Mouse (Mus musculus) olfactory bulb, adult 2 months (tissue): Measurements from ENCODE around the gene Cops8.

Source experiments
- CTCF ChIP-seq: fragments of 200-500 bp; IDR thresholded peaks from 2 replicates; pipeline ENCODE4 v1.5.1; 2012; ENCODE audit warnings: low read depth, mild to moderate bottlenecking, low read length, moderate library complexity; ENCODE audit not compliant: insufficient read depth
- POLR2A ChIP-seq: fragments of 200-500 bp; IDR thresholded peaks from 2 replicates; pipeline ENCODE4 v1.6.1; 2012; ENCODE audit warnings: mild to moderate bottlenecking, low read depth, low read length, moderate library complexity; ENCODE audit not compliant: insufficient read depth

DNA sequence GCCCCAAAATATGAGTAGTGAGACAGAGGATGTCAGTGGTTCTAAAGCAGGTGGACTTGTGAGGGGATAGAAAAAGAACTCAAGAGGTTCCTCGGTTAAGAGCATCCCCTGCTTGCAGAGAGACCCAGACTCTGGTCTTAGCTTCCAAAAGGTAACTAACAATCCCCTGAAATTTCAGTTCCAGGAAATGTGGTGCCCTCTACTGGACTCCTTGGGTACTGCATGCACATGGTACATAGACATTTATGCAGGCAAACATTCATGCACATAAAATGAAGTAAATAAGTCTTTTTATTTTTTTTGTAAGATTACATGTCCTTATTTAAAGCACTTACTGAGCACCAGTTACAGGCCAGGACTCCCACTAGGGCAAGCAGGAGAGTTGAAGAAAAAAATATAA lies 45.6 kb upstream of the Cops8 start:
- no peak for TF ChIP-seq CTCF
- TF ChIP-seq POLR2A: no peak
